Mouse (Mus musculus) midbrain, embryonic 13.5 days (tissue): ENCODE measurements around the gene Atp2a3. TPM values are rescaled to one million over a fixed set of nuclear protein-coding genes. Genes with fewer than 3 reads are reported as not detected.

Source experiments
- ATAC-seq: fragments of 200-750 bp; cut with Nextera tagmentation; 2 replicates; pipeline ENCODE4 v1.8.0; 2017; ENCODE audit warnings: mild to moderate bottlenecking, moderate TSS enrichment, moderate library complexity
- H3K27ac ChIP-seq: fragments of 300-500 bp; sonication (generic); 2 replicates; pipeline ENCODE4 v1.5.1; 2015; ENCODE audit warnings: inconsistent platforms, mild to moderate bottlenecking, moderate library complexity
- H3K27me3 ChIP-seq: fragments of 300-500 bp; sonication (generic); 2 replicates; pipeline ENCODE4 v1.6.1; 2015; ENCODE audit warnings: mild to moderate bottlenecking, inconsistent platforms
- H3K36me3 ChIP-seq: fragments of 300-500 bp; sonication (generic); 2 replicates; pipeline ENCODE4 v1.6.1; 2015; ENCODE audit warnings: mild to moderate bottlenecking, inconsistent platforms
- H3K4me1 ChIP-seq: fragments of 300-500 bp; sonication (generic); replicated peaks from 2 replicates; pipeline ENCODE4 v1.6.1; 2015; ENCODE audit warnings: inconsistent platforms
- H3K4me2 ChIP-seq: fragments of 300-500 bp; sonication (generic); replicated peaks from 2 replicates; pipeline ENCODE4 v1.6.1; 2015; ENCODE audit warnings: moderate library complexity, mild to moderate bottlenecking, inconsistent platforms
- H3K4me3 ChIP-seq: fragments of 300-500 bp; sonication (generic); replicated peaks from 2 replicates; pipeline ENCODE4 v1.5.1; 2015; ENCODE audit warnings: mild to moderate bottlenecking, inconsistent platforms
- H3K9ac ChIP-seq: fragments of 300-500 bp; sonication (generic); replicated peaks from 2 replicates; pipeline ENCODE4 v1.6.1; 2015; ENCODE audit warnings: mild to moderate bottlenecking, inconsistent platforms
- H3K9me3 ChIP-seq: fragments of 300-500 bp; sonication (generic); 2 replicates; pipeline ENCODE4 v1.6.1; 2016; ENCODE audit warnings: mild to moderate bottlenecking, inconsistent platforms
- WGBS: fragments of 180-500 bp; shearing (Covaris S2); methylation state at CpG from one replicate; pipeline ENCODE4 v1.1.7; 2015; 5-methylcytosine and 5-hydroxymethylcytosine counted together
- polyA plus RNA-seq: library from polyadenylated mRNA; unstranded; fragments of >200 nt; fragmentation: Nextera tagmentation; extraction: Ambion mirVana; gene quantifications from 2 replicates; pipeline ENCODE4 v1.2.1, GENCODE M21; 2015

Atp2a3 gene
- polyA plus RNA-seq, 1 experiment from 2014 or later, result 0.48 TPM

DNA sequence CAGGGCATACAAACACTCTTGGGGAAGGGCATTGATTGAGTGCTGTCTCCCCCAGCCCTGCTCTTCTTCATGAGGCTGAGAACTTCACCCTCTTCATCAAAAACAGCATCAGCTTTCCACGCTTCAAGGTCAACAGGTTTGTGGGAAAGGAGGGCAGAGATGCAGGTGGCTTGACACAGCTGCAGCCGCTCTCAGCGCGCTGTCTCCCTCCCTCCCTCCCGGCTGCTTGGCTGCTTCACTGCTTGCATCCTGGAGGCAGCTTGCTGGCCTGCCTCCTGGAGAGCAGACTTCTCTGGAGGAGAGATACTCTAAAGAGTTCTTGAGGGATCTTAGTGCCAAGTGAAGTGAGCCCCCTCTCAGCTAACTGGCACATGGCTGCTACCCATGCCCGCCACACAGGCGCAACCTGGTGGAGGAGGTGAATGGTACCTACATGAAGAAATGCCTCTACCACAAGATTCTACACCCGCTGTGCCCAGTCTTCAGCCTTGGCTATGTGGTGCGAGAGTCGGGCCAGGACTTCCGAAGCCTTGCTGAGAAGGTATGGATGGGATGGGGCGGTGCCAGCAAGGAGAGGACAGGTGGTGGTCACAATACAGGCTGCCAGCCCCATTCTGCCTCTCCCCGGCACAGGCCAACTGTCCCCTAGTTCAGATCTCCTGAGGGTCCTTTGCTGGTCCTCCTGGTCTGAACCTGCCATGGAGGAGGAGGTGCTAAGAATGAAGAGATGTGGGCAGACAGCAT is 48.7 kb downstream of the Atp2a3 start:
- Histone ChIP-seq H3K27ac (no peak overlapping the region), H3K4me1 (no peaks in the 10 kb centered on the region), H3K9ac (no peak overlapping the region), H3K27me3 (0 out of 2 replicates have a peak, but pooled peaks cover 2% of the 10 kb centered on the region), H3K9me3 (no peaks in the 10 kb centered on the region), H3K4me3 (no peak overlapping the region), H3K36me3 (no peaks in the 10 kb centered on the region), H3K4me2 (no peak overlapping the region)
- no peak for ATAC-seq
- WGBS, result 60% methylated on average over 13 of the region's 13 CpGs

DNA sequence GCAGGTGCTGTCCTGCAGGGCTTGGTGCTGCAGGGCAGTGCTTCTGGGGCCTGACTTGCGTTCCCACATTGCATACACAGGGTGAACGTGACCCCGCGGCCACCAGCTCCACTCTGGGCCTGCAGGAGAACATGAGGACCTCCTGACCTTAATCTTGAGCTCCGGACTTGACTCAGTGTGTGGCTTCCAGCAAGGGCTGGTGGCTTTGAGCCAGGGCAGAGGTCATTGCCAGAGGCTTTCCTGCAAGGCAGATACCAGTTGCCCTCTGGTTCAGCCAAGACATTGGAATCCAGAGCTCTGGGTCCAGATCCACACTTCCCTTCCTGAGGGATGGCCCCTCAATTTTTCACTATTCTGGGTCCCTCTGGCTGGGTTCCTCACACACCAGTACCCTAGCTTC is 53.0 kb downstream of the Atp2a3 start:
- Histone ChIP-seq H3K27ac (no peak overlapping the region), H3K9ac (no peak overlapping the region), H3K4me2 (no peak overlapping the region), H3K27me3 (peaks cover 11% of the 10 kb centered on the region), H3K9me3 (no peaks in the 10 kb centered on the region), H3K36me3 (no peaks in the 10 kb centered on the region), H3K4me1 (peaks cover 4% of the 10 kb centered on the region; the same call in 1 of the 2 replicates), H3K4me3 (no peak overlapping the region)
- 67% methylated on average over 5 of the region's 5 CpGs for WGBS
- no peak for ATAC-seq

DNA sequence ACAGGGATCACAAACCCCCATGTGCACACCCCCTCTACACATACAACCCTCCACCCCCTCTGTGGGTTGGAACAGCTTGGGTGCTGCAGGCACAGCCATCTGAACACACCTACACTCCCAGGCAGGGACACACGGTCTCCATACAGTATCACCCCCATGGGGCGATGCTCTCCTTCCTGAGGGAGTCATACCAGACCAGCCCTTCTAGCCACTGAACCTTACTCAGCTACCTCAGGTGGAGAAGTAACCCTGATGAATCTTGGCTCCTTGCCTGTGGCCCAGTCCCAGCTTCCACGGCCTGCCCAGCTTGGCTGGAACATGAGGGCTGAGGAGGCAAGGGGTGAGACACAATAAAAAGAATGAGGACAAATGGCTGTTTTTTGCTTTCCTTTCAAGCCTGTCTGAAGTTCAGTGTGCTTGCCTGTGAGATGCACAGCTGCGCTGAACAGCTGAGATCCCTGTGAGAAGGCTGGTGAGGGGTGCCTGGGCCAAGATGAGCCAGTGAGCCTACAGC is 53.9 kb downstream of the Atp2a3 start:
- WGBS, result 90% methylated on average over 4 of the region's 4 CpGs
- H3K27me3 ChIP-seq, result peaks cover 13% of the 10 kb centered on the region

DNA sequence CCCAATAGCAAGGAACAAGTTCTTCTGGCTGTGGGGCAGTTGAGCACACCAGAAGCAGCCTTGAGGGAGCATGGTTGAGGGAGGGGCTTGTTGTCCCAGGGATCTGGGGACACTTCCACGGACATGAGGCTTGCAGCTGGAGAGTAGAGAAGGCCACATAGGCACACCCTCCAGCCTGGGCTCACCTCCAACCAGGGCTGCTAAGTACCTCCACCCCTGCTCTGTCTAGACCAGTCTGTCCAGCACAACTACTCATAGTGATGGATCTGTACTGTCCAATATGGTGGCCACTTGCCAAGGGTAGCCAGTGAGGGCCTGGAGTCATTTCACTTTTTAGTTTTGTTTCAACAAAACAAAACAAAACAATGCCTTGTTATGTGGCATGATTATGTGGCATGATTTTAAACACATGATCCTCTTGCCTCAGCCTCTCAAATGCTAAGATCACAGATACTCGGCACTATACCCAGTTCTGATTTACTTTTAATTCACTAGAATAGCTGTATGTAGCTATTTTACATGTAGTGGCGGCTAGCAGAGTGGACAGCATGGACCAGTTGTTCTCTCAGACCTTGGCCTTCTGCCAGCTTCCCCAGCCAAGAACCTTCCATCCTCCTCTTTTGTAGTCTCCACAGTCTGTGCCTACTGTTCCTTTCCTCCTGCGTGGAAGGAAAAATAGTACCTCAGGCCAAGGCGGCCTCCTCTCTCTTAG is 54.6 kb downstream of the Atp2a3 start:
- no peak overlapping the region for H3K27ac ChIP-seq
- no peak for ATAC-seq
- H3K4me1 ChIP-seq, result peaks cover 19% of the 10 kb centered on the region
- no peak overlapping the region for H3K9ac ChIP-seq
- WGBS, result 76% methylated on average over 5 of the region's 5 CpGs
- no peak overlapping the region for H3K4me2 ChIP-seq
- no peaks in the 10 kb centered on the region for H3K9me3 ChIP-seq
- H3K4me3 ChIP-seq, result no peak overlapping the region
- no peaks in the 10 kb centered on the region for H3K36me3 ChIP-seq
- peaks cover 20% of the 10 kb centered on the region for H3K27me3 ChIP-seq

More for the DNA sequence above, 53.9 kb downstream of the Atp2a3 start:
- H3K4me3 ChIP-seq, result no peak overlapping the region
- no peak for ATAC-seq
- no peak overlapping the region for H3K4me2 ChIP-seq
- H3K9me3 ChIP-seq, result no peaks in the 10 kb centered on the region
- peaks cover 12% of the 10 kb centered on the region for H3K4me1 ChIP-seq
- H3K9ac ChIP-seq, result no peak overlapping the region
- no peak overlapping the region for H3K27ac ChIP-seq
- H3K36me3 ChIP-seq, result no peaks in the 10 kb centered on the region

DNA sequence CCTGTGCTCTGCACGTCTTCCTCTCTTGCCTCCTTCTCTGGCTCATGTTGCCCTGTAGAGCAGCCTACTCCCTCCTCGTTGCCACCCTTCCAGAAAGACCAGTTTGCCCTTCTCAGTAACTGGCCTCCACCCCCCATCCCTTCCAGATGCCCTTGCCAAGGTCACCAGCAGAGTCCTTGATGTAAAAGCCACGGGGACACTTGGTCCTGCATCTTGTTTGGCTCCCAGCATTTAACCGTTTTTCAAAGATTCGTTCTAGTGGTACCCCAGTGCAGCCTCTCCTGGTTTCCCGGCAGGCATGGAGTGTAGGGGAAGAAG is 55.1 kb downstream of the Atp2a3 start:
- 78% methylated on average over 6 of the region's 6 CpGs for WGBS
- Histone ChIP-seq H3K4me2 (no peak overlapping the region), H3K4me1 (peaks cover 22% of the 10 kb centered on the region), H3K27me3 (peaks cover 25% of the 10 kb centered on the region), H3K4me3 (no peak overlapping the region), H3K27ac (no peak overlapping the region), H3K9me3 (no peaks in the 10 kb centered on the region), H3K36me3 (no peaks in the 10 kb centered on the region), H3K9ac (no peak overlapping the region)
- ATAC-seq, result no peak

DNA sequence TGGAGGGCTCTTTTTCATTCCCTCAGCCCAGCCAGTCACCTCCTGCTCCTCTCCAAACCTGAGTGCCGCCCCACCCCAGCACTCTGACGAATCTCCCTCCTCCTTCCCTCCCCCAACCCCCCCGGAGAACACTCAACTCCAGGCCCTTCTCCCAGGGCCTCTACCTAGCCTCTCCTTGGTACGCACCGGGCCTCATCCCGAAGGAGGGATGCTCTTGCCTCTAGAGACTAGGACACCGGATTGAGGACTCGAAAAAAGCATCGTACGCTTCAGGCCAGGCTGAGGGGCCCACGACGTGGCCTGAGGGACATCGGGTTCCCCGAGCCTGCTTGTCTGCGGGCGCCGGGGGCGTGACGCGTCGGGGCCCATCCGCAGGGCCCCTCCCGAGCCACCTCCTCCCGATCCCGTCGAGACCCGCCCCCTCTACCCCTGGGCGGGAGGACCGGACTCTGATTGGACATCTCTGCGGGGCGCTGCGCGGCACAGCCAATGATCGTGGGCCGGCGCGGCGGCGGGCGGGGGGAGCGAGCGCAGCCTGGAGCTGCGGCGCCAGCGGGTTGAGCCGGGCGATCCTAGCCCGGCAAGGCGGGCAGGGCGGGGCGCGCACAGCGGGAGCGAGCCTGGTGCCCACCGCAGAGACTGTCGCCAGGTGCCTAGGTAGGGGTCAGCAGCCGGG is 57.6 kb downstream of the Atp2a3 start, which contains the start of gene Camkk1:
TSS of gene Camkk1 (plus strand) at position 538 of the 676 bp plus-strand sequence.
- Histone ChIP-seq H3K4me1 (peaks cover 29% of the 10 kb centered on the region), H3K9ac (peak within 1 kb of the TSS; percentile 71), H3K4me2 (peak within 1 kb of the TSS; percentile 89), H3K27ac (peak within 1 kb of the TSS; percentile 22), H3K9me3 (no peaks in the 10 kb centered on the region), H3K4me3 (peak within 1 kb of the TSS; percentile 54), H3K27me3 (peaks cover 35% of the 10 kb centered on the region), H3K36me3 (no peaks in the 10 kb centered on the region)
- peak; percentile 96 for ATAC-seq
- WGBS, result under 1% methylated on average over 52 of the region's 57 CpGs

DNA sequence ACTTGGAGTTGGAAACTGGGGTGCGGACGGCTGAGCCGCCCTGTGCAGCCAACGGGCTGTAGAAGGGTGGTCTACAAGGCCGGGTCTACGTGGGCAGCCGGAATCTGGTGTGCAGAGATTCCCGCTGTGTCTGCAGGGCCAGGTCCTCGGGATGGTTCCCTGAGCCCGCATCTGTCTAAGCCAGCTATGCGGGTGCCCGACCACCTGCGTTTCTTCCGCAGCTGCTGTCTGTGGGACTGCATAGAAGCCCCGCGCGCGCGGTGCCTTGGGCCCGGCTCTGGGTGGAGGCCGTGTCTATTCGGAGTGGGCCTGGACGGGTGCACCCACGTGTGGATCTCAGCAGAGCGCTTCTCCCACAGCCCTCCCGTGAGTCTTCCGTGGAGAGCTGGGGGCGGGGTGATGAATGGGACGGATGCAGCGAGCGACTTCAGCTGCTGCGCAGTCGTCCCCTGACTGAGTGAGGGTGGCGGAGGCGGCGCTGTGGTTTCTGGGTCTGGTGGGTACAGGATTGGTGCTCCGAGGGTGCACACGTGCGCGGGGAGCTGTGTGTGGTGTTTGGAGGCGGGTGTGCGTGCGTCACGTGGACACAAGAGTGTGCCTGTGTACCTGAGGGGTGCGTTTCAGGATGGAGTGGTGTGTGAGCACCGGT is 58.3 kb downstream of the Atp2a3 start:
- H3K27me3 ChIP-seq, result peaks cover 35% of the 10 kb centered on the region
- under 1% methylated on average over 46 of the region's 46 CpGs for WGBS

DNA sequence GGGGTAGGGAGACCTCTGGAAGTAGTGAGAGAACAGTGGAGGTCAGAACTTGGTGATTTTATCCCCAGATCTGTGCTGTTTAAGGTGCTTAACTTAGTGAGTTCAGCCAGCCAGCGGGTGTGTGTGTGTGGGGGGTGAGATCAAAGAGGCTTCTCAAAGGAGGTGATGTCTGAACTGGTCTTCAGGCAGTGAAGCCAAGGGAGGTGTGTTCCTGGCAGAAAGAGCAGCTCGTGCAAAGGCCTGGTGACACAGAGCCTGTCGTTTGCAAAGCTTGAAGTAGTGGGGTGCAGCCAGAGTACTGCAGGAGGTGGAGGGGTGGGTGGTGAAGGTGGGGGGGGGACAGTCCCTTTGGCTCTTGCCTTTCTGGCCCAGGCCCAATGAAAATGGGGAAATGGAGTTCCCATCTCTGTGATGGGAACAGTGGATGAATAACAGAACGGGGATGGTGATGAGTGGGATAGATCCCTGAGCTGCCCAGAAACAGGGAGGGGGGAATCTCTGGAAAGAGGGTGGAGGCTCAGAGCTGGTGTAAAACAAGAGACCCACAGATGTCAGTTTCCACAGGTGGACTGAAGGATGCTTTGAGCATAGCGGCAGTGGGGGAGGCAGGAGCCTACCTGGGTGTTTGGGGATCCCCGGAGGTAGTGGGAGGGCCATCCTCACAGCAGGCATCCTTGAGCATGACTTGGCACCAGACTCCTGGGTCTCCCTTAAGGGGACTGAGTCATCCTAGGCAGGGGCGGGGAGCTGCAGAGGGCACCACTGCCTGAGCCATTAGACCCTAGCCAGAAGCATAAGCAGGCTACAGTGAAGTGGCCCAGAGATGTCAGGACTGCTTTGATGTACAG is 60.2 kb downstream of the Atp2a3 start:
- no peaks in the 10 kb centered on the region for H3K9me3 ChIP-seq
- no peak overlapping the region for H3K9ac ChIP-seq
- H3K4me2 ChIP-seq, result no peak overlapping the region
- 57% methylated on average over 7 of the region's 7 CpGs for WGBS
- no peak for ATAC-seq
- H3K27me3 ChIP-seq, result peaks cover 35% of the 10 kb centered on the region
- H3K36me3 ChIP-seq, result no peaks in the 10 kb centered on the region
- peaks cover 36% of the 10 kb centered on the region for H3K4me1 ChIP-seq
- no peak overlapping the region for H3K4me3 ChIP-seq
- no peak overlapping the region for H3K27ac ChIP-seq

More for the DNA sequence above, 58.3 kb downstream of the Atp2a3 start:
- Histone ChIP-seq H3K4me3 (peak overlapping the region; percentile 54), H3K9ac (peak overlapping the region; percentile 71), H3K27ac (peak overlapping the region; percentile 22), H3K4me1 (peaks cover 35% of the 10 kb centered on the region), H3K4me2 (peak overlapping the region; percentile 89), H3K36me3 (no peaks in the 10 kb centered on the region), H3K9me3 (no peaks in the 10 kb centered on the region)
- ATAC-seq, result peak; percentile 80

DNA sequence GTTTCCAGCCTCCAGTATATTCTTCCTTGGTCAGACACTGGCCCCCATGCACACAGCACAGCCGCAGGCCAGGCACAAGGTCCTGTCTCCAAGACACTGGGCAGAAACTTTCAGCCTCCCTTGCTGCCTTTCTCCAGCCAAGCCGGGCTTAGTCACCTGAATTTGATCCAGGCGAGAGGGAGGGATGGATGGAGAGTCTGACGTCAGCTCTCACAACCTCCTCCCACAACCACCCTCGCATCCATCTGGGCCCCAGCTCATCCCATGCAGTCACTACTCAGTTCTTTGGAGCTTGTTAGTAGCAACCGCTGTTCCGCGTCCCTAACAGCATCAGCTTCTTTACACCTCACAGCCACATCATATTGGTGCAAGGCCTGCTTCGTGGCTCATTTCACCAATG is 62.1 kb downstream of the Atp2a3 start:
- Histone ChIP-seq H3K36me3 (no peaks in the 10 kb centered on the region), H3K4me3 (no peak overlapping the region), H3K27me3 (peaks cover 24% of the 10 kb centered on the region), H3K27ac (no peak overlapping the region), H3K9me3 (no peaks in the 10 kb centered on the region), H3K4me2 (no peak overlapping the region), H3K9ac (no peak overlapping the region), H3K4me1 (peaks cover 36% of the 10 kb centered on the region)
- no peak for ATAC-seq
- 50% methylated on average over 9 of the region's 9 CpGs for WGBS

DNA sequence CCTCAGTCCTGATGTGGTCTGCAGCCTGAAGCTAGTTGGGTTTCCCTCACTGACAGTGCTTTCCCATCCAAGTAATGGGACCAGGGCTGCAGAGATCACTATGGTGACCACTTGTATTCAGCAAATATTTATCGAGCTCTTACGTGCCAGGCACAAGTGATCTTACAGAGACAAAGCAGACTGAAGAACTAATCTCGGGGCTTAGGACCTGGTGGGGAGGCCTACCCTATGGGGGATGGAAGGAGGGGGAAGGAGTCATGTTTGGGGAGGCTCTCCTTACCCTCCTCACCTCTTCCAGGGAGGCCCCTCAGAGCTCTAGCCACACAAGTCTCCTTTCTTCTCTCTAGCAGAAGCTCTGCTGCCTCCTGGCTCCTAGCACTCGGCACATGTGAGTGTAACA is 62.9 kb downstream of the Atp2a3 start:
- Histone ChIP-seq H3K4me2 (no peak overlapping the region), H3K4me1 (peaks cover 33% of the 10 kb centered on the region), H3K9me3 (no peaks in the 10 kb centered on the region), H3K4me3 (no peak overlapping the region), H3K36me3 (no peaks in the 10 kb centered on the region), H3K27me3 (peaks cover 24% of the 10 kb centered on the region), H3K27ac (no peak overlapping the region), H3K9ac (no peak overlapping the region)
- no peak for ATAC-seq
- WGBS, result 17% methylated on average over 4 of the region's 4 CpGs
